Mouse (Mus musculus): ENCODE data around the gene Kif3c. TPM values are rescaled to one million over a fixed set of nuclear protein-coding genes. Genes with fewer than 3 reads are reported as not detected.

The Kif3c gene
- polyA plus RNA-seq, 1 experiment from 2014 or later, result 106 TPM

GRCm38 (mm10) chr12:3427067-3427889, 62.3 kb downstream of the Kif3c start:
- under 1% methylated on average over 62 of the region's 65 CpGs for WGBS

DNA sequence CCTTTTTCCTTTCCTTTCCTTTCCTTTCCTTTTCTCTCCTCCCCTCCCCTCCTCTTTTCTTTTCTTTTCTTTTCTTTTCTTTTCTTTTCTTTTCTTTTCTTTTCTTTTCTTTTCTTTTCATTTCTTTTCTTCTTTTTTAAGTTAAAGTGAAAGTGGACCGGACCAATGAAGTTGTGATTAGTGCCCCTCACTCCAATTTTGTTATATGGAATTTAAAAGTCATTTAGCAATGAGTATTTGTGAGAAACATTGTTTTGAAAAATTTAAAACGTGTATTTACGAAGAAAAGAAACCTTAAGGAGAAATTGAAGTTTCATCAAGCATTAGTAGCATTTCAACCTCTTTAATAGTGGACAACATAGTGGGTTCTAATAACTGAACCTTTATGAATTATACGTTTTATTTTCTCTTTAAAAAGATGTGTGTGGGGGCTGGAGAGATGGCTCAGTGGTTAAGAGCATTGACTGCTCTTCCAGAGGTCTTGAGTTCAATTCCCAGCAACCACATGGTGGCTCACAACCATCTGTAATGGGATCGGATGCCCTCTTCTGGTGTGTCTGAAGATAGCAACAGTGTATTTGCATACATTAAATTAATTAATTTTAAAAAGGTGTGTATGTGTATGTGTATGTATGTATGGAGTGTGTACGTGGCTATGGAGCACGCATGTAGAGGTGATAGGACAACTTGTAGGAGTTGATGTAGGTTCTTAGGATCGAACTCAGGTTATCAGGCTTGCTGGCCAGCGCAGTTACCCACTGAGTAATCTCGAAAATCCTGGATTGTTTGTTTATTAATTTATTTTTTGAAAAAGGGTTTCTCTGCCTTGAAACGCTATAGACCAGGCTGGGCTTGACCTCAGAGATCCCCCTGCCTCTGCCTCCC, 63.2 kb downstream of the Kif3c start:
- no peak for ATAC-seq (replicated peaks)
- peak overlapping the region; percentile 54 for H3K4me2 ChIP-seq (replicated peaks)
- H3K9ac ChIP-seq (replicated peaks), result no peak overlapping the region
- H3K27ac ChIP-seq (replicated peaks), result peak overlapping the region; percentile 97; the same call in 1 of the 2 replicates
- no peaks in the 10 kb centered on the region for H3K27me3 ChIP-seq
- peaks cover 28% of the 10 kb centered on the region for H3K4me1 ChIP-seq
- H3K9me3 ChIP-seq, result no peaks in the 10 kb centered on the region
- WGBS, result 70% methylated on average over 11 of the region's 11 CpGs
- H3K4me3 ChIP-seq, result peak overlapping the region; percentile 92
- no peaks in the 10 kb centered on the region for H3K36me3 ChIP-seq

More at GRCm38 (mm10) chr12:3427067-3427889, 62.3 kb downstream of the Kif3c start:
- no peaks in the 10 kb centered on the region for H3K27me3 ChIP-seq
- peak overlapping the region; percentile 91 for H3K9ac ChIP-seq (replicated peaks)
- H3K9me3 ChIP-seq, result no peaks in the 10 kb centered on the region
- no peaks in the 10 kb centered on the region for H3K36me3 ChIP-seq
- H3K4me3 ChIP-seq, result peak overlapping the region; percentile 92
- peak; percentile 60 for ATAC-seq (replicated peaks)
- peak overlapping the region; percentile 97 for H3K27ac ChIP-seq (replicated peaks)
- peak overlapping the region; percentile 54 for H3K4me2 ChIP-seq (replicated peaks)
- peaks cover 28% of the 10 kb centered on the region for H3K4me1 ChIP-seq

GRCm38 (mm10) chr12:3429681-3430442, 64.9 kb downstream of the Kif3c start:
- no peak overlapping the region for H3K27ac ChIP-seq (replicated peaks)
- H3K4me3 ChIP-seq, result no peak overlapping the region
- no peak for ATAC-seq (replicated peaks)
- no peak overlapping the region for H3K4me2 ChIP-seq (replicated peaks)
- no peaks in the 10 kb centered on the region for H3K9me3 ChIP-seq
- H3K9ac ChIP-seq (replicated peaks), result no peak overlapping the region
- peaks cover 20% of the 10 kb centered on the region for H3K4me1 ChIP-seq
- H3K36me3 ChIP-seq, result no peaks in the 10 kb centered on the region
- 89% methylated on average over 2 of the region's 2 CpGs for WGBS
- no peaks in the 10 kb centered on the region for H3K27me3 ChIP-seq

DNA sequence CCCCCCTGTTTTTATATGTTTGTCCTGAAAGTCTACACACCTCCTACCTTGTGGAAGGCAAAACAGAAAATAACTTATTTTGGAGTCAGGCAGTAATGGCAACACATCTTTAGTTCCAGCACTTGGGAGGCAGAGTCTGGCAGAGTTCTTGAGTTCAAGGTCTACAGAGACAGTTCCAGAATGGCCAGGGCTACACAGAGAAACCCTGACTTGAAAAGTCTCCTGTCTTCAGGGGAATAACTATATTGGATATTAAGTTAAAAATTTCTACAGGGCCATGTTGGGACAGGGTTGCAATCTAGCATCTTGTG, 65.5 kb downstream of the Kif3c start:
- no peak for ATAC-seq (replicated peaks)
- Histone ChIP-seq H3K36me3 (no peaks in the 10 kb centered on the region), H3K27ac (replicated peaks) (no peak overlapping the region), H3K4me3 (no peak overlapping the region), H3K27me3 (no peaks in the 10 kb centered on the region), H3K4me2 (replicated peaks) (no peak overlapping the region), H3K4me1 (peaks cover 16% of the 10 kb centered on the region), H3K9ac (replicated peaks) (no peak overlapping the region), H3K9me3 (no peaks in the 10 kb centered on the region)

GRCm38 (mm10) chr12:3430985-3431384, 66.1 kb downstream of the Kif3c start:
- Histone ChIP-seq H3K36me3 (no peaks in the 10 kb centered on the region), H3K4me1 (peaks cover 12% of the 10 kb centered on the region), H3K27me3 (no peaks in the 10 kb centered on the region), H3K9ac (replicated peaks) (no peak overlapping the region), H3K4me2 (replicated peaks) (no peak overlapping the region), H3K9me3 (no peaks in the 10 kb centered on the region), H3K4me3 (no peak overlapping the region), H3K27ac (replicated peaks) (no peak overlapping the region)
- ATAC-seq (replicated peaks), result no peak

DNA sequence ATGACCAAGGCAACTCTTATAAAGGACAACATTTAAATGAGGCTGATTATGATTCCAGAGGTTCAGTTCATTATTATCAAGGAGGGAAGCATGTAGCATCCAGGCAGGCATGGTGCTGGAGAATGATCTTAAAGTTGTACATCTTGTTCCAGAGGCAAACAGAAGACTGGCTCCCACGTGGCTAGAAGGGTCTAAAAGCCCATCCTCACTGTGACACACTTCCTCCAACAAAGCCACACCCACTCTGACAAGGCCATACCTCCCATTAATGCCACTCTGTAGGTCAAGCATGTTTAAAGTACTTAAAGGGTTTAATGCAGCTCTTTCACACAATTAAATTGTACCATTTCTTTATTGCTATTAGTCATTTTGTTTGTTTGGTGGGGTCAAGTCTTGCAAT, 68.8 kb downstream of the Kif3c start:
- Histone ChIP-seq H3K9ac (replicated peaks) (no peak overlapping the region), H3K9me3 (no peaks in the 10 kb centered on the region), H3K27me3 (no peaks in the 10 kb centered on the region), H3K4me3 (no peak overlapping the region), H3K4me1 (0 out of 2 replicates have a peak, but pooled peaks cover 6% of the 10 kb centered on the region), H3K36me3 (no peaks in the 10 kb centered on the region), H3K27ac (replicated peaks) (no peak overlapping the region), H3K4me2 (replicated peaks) (no peak overlapping the region)
- ATAC-seq (replicated peaks), result no peak
- WGBS, result 85% methylated on average over 1 of the region's 1 CpGs

- H3K4me1 ChIP-seq, result no peaks in the 10 kb centered on the region
- H3K9ac ChIP-seq (replicated peaks), result no peak overlapping the region
- no peak overlapping the region for H3K4me3 ChIP-seq
- WGBS, result 95% methylated on average over 5 of the region's 5 CpGs
- H3K27ac ChIP-seq (replicated peaks), result no peak overlapping the region
- no peaks in the 10 kb centered on the region for H3K36me3 ChIP-seq
- ATAC-seq (replicated peaks), result no peak
- no peaks in the 10 kb centered on the region for H3K27me3 ChIP-seq
- H3K4me2 ChIP-seq (replicated peaks), result no peak overlapping the region
- H3K9me3 ChIP-seq, result no peaks in the 10 kb centered on the region
Observed at GRCm38 (mm10) chr12:3436446-3436845, 71.5 kb downstream of the Kif3c start.

DNA sequence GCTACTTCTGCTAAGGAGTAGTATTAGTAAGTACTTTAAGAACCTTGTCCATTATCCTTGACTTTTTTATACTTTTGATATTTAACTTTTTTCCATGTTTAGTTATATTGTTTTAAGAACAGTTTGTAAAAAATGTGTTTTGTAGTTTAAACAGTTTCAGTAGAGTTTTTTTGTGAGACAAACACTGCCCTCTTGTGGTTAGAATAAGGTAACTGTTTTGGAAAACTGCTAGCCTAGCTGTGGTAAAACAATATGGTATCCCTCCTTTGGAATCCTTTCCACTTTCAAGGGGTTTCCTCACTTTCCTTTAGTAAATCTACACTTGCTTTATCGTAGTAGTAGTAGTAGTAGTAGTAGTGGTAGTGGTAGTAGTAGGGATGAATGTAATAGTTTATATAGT, 72.9 kb downstream of the Kif3c start:
- Histone ChIP-seq H3K4me2 (replicated peaks) (no peak overlapping the region), H3K27me3 (no peaks in the 10 kb centered on the region), H3K4me3 (no peak overlapping the region), H3K4me1 (no peaks in the 10 kb centered on the region), H3K9me3 (no peaks in the 10 kb centered on the region), H3K36me3 (peaks cover under 1% of the 10 kb centered on the region; the same call in 1 of the 2 replicates), H3K27ac (replicated peaks) (no peak overlapping the region), H3K9ac (replicated peaks) (no peak overlapping the region)
- WGBS, result 100% methylated on average over 1 of the region's 1 CpGs
- ATAC-seq (replicated peaks), result no peak

- H3K9ac ChIP-seq (replicated peaks), result no peak overlapping the region
- H3K4me3 ChIP-seq, result no peak overlapping the region
- no peaks in the 10 kb centered on the region for H3K9me3 ChIP-seq
- H3K27ac ChIP-seq (replicated peaks), result no peak overlapping the region
- ATAC-seq (replicated peaks), result no peak
- 92% methylated on average over 2 of the region's 2 CpGs for WGBS
- no peak overlapping the region for H3K4me2 ChIP-seq (replicated peaks)
- no peaks in the 10 kb centered on the region for H3K4me1 ChIP-seq
- peaks cover 8% of the 10 kb centered on the region; the same call in 1 of the 2 replicates for H3K36me3 ChIP-seq
- H3K27me3 ChIP-seq, result no peaks in the 10 kb centered on the region
Observed at GRCm38 (mm10) chr12:3440916-3441315, 76.0 kb downstream of the Kif3c start.

DNA sequence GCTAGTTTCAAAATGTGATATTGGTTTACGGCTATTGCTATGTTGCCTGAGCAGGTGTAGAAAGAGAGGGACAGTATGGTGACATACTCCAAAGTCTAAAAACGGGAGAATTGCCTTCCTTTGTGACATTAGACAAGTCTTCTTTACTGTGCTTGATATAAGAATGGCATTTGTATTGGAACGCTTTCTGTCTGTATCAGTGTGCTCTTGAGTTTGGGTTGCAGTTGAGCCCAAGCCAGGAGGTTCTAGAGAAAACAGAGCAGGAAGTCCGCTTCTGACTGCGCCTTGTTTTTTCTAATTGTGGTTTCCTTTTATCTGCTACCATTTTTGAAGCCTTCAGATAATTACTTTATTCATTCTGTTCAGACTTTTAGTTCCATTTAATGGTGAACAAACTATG, 76.4 kb downstream of the Kif3c start:
- WGBS, result 89% methylated on average over 5 of the region's 5 CpGs
- H3K4me3 ChIP-seq, result no peak overlapping the region
- no peaks in the 10 kb centered on the region for H3K9me3 ChIP-seq
- H3K36me3 ChIP-seq, result peaks cover 8% of the 10 kb centered on the region; the same call in 1 of the 2 replicates
- no peaks in the 10 kb centered on the region for H3K27me3 ChIP-seq
- no peak overlapping the region for H3K9ac ChIP-seq (replicated peaks)
- H3K27ac ChIP-seq (replicated peaks), result no peak overlapping the region
- ATAC-seq (replicated peaks), result no peak
- H3K4me1 ChIP-seq, result no peaks in the 10 kb centered on the region
- no peak overlapping the region for H3K4me2 ChIP-seq (replicated peaks)

DNA sequence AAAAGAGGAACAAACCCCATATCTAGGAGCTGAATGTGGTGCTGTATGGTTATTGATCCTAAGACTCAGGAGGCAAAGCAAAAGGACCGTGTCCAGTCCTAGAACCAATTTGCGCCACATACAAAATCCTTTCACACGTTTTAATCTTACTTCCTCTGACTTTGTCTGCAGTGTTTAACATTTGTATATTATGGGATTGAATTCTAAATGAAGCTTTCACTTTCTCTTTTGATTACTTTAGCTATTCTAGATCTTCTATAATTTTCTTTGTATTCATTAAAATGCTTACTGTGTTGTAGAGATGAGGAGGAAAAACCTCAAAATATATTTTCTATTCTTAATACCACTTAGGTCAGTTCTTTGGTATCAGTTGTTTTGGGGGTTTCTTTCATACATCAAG, 88.6 kb downstream of the Kif3c start:
- no peak overlapping the region for H3K9ac ChIP-seq (replicated peaks)
- no peak overlapping the region for H3K4me3 ChIP-seq
- no peak overlapping the region for H3K4me2 ChIP-seq (replicated peaks)
- H3K9me3 ChIP-seq, result no peaks in the 10 kb centered on the region
- H3K27me3 ChIP-seq, result no peaks in the 10 kb centered on the region
- no peak for ATAC-seq (replicated peaks)
- H3K27ac ChIP-seq (replicated peaks), result no peak overlapping the region
- H3K4me1 ChIP-seq, result no peaks in the 10 kb centered on the region
- H3K36me3 ChIP-seq, result peaks cover 30% of the 10 kb centered on the region
- WGBS, result 82% methylated on average over 3 of the region's 3 CpGs
